Mouse (Mus musculus): Measurements from ENCODE around the gene Dmac1. TPM values are rescaled to one million over a fixed set of nuclear protein-coding genes. Genes with fewer than 3 reads are reported as not detected.
"Not testable (repeated sequence)": the region's sequence is repeated elsewhere in the genome, so short reads cannot be mapped to it uniquely, and the experiment has no call there.

The Dmac1 gene
- polyA plus RNA-seq, 1 experiment, result 24.7 TPM

DNA sequence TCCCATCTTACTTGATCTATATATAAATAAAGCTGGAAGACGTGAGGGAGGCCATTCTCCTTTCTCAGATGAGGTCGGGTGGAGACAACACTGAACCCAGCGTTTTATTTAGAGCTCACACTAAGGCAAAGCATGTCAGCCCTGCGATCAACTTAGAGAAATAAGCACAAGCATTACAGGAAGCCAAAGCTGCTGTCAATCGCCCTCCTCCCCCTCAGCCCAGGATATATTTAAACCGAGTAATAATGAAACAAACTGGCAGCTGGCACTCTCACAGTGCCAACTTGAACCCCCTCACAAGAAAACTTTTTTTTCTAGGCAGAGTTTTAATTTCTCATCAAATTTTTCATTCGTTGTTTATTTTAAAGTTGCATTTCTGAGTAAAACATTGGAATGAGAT, 15.7 kb downstream of the Dmac1 start:
- Histone ChIP-seq H3K27ac (ENCODE audit: control insufficient read depth, insufficient read depth, low read depth, low read length) (no peak overlapping the region), H3K36me3 (ENCODE audit: control insufficient read depth, insufficient read depth, low read length) (no peaks in the 10 kb centered on the region), H3K4me1 (ENCODE audit: control insufficient read depth, insufficient read depth, low read length) (no peaks in the 10 kb centered on the region), H3K27me3 (ENCODE audit: control insufficient read depth, insufficient read depth, low read length) (no peaks in the 10 kb centered on the region), H3K4me3 (ENCODE audit: control insufficient read depth, low read depth, low read length) (no peak overlapping the region)
- TF ChIP-seq CTCF (IDR thresholded peaks at IDR 0.05; ENCODE audit: control insufficient read depth, insufficient read depth, insufficient replicate concordance, low read depth, low read length), result no peak
- TF ChIP-seq POLR2A (IDR thresholded peaks at IDR 0.05; ENCODE audit: control insufficient read depth, low read depth, low read length), result no peak

DNA sequence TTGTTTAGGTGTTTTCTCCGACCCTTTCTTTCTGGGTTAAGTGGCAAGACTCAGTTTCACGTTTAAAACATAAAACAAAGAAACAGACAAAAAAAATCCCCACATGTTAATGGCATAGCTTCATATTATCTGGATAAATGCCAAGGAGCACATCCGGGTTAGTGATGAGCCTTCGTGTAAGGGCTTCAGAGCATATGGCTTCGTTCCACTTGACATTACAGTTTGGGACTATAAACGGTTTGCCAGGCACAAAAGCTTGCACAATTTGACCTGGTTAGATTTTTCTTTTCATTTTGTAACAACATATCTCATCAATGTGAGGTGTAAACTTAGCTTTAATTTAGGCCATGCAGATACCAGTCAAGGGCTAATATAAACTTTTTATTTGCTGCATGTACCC, 17.9 kb downstream of the Dmac1 start:
- Histone ChIP-seq H3K27ac (ENCODE audit: control insufficient read depth, insufficient read depth, low read depth, low read length) (no peak overlapping the region), H3K36me3 (ENCODE audit: control insufficient read depth, insufficient read depth, low read length) (no peaks in the 10 kb centered on the region), H3K27me3 (ENCODE audit: control insufficient read depth, insufficient read depth, low read length) (no peaks in the 10 kb centered on the region), H3K4me1 (ENCODE audit: control insufficient read depth, insufficient read depth, low read length) (no peaks in the 10 kb centered on the region), H3K4me3 (ENCODE audit: control insufficient read depth, low read depth, low read length) (no peak overlapping the region)
- TF ChIP-seq CTCF (IDR thresholded peaks at IDR 0.05; ENCODE audit: control insufficient read depth, insufficient read depth, insufficient replicate concordance, low read depth, low read length), result no peak

DNA sequence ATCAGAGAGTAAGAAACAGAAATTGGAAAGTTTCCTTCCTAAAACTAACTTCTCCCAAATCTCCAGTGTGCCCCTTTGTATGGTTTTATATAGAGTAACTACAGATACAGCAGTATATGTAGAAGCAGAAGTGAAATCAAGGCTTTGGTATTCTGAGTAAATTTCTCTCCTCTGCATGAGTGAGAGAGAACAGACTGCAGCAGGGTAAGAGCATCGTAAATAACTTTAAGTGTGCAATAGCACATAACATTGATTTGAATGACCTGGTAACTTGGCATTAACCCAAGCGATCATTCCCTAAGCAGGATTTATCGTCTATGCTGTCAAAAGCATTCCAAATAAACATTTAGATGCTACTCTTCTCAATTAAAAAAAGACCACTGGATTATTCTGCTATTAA, 18.7 kb downstream of the Dmac1 start:
- TF ChIP-seq POLR2A (IDR thresholded peaks at IDR 0.05; ENCODE audit: control insufficient read depth, low read depth, low read length), result no peak
- TF ChIP-seq CTCF (IDR thresholded peaks at IDR 0.05; ENCODE audit: control insufficient read depth, insufficient read depth, insufficient replicate concordance, low read depth, low read length), result no peak

DNA sequence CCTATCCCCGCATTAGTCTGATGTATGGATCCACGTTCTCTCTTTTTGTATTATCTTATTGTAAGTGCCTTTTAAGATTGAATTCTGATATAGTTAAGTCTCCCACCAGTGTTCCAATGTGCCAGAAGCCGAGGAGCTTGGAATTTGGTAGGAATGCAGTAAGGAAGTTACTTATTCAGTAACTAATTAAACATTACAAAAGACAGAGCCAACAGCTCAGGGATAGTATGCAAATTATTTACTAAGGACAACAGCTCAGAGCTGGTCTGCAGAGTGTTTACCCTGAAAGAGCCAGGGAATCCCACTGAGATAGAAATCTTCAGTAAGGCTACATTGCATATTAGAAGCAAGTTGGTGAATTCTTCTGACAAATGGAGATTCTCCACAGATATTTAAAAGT, 43.5 kb downstream of the Dmac1 start:
- not testable (repeated sequence) for H3K27ac ChIP-seq (ENCODE audit: control insufficient read depth, insufficient read depth, low read depth, low read length); H3K36me3 ChIP-seq (ENCODE audit: control insufficient read depth, insufficient read depth, low read length); H3K4me3 ChIP-seq (ENCODE audit: control insufficient read depth, low read depth, low read length); H3K4me1 ChIP-seq (ENCODE audit: control insufficient read depth, insufficient read depth, low read length); H3K27me3 ChIP-seq (ENCODE audit: control insufficient read depth, insufficient read depth, low read length)

More for the DNA sequence above, 18.7 kb downstream of the Dmac1 start:
- no peak overlapping the region for H3K4me3 ChIP-seq (ENCODE audit: control insufficient read depth, low read depth, low read length)
- no peak overlapping the region for H3K27ac ChIP-seq (ENCODE audit: control insufficient read depth, insufficient read depth, low read depth, low read length)
- H3K36me3 ChIP-seq (ENCODE audit: control insufficient read depth, insufficient read depth, low read length), result no peaks in the 10 kb centered on the region
- no peaks in the 10 kb centered on the region for H3K27me3 ChIP-seq (ENCODE audit: control insufficient read depth, insufficient read depth, low read length)
- H3K4me1 ChIP-seq (ENCODE audit: control insufficient read depth, insufficient read depth, low read length), result no peaks in the 10 kb centered on the region
